Mouse (Mus musculus) forebrain, embryonic 14.5 days (tissue): ENCODE data around the gene Cdk14. TPM values are rescaled to one million over a fixed set of nuclear protein-coding genes. Genes with fewer than 3 reads are reported as not detected.

ENCODE experiments used
- ATAC-seq: fragments of 200-750 bp; cut with Nextera tagmentation; 2 replicates; pipeline ENCODE4 v1.8.0; 2017; ENCODE audit warnings: mild to moderate bottlenecking, moderate library complexity
- DNase-seq: peaks from one replicate; pipeline ENCODE4 v3.0.0-alpha.2; 2015; ENCODE audit warnings: low spot score
- H3K27ac ChIP-seq: fragments of 300-500 bp; sonication (generic); 2 replicates; pipeline ENCODE4 v1.5.1; 2014; ENCODE audit warnings: low read depth, mild to moderate bottlenecking, control low read depth, low read length, moderate library complexity
- H3K27me3 ChIP-seq: fragments of 300-500 bp; sonication (generic); replicated peaks from 2 replicates; pipeline ENCODE4 v1.6.1; 2014; ENCODE audit warnings: low read length, control low read depth, mixed read lengths; ENCODE audit not compliant: control insufficient read depth, insufficient read depth
- H3K36me3 ChIP-seq: fragments of 300-500 bp; sonication (generic); 2 replicates; pipeline ENCODE4 v1.6.1; 2014; ENCODE audit warnings: low read length, control low read depth; ENCODE audit not compliant: control insufficient read depth, insufficient read depth
- H3K4me1 ChIP-seq: fragments of 300-500 bp; sonication (generic); 2 replicates; pipeline ENCODE4 v1.6.1; 2014; ENCODE audit warnings: antibody characterized with exemption, low read length, control low read depth; ENCODE audit not compliant: control insufficient read depth, insufficient read depth
- H3K4me2 ChIP-seq: fragments of 300-500 bp; sonication (generic); 2 replicates; pipeline ENCODE4 v1.6.1; 2014; ENCODE audit warnings: mild to moderate bottlenecking, control low read depth, low read length
- H3K4me3 ChIP-seq: fragments of 300-500 bp; sonication (generic); 2 replicates; pipeline ENCODE4 v1.5.1; 2014; ENCODE audit warnings: low read depth, low read length, control low read depth
- H3K9ac ChIP-seq: fragments of 300-500 bp; sonication (generic); 2 replicates; pipeline ENCODE4 v1.6.1; 2014; ENCODE audit warnings: mild to moderate bottlenecking, low read length, control low read depth, moderate library complexity
- H3K9me3 ChIP-seq: fragments of 300-500 bp; sonication (generic); replicated peaks from 2 replicates; pipeline ENCODE4 v1.6.1; 2016; ENCODE audit warnings: low read length, control low read depth, mixed read lengths; ENCODE audit not compliant: control insufficient read depth
- WGBS: fragments of 180-500 bp; shearing (Covaris S2); extraction: QIAGEN DNeasy Blood & Tissue Kit; methylation state at CpG from one replicate; pipeline ENCODE4 v1.1.7; 2014; 5-methylcytosine and 5-hydroxymethylcytosine counted together
- polyA plus RNA-seq: library from polyadenylated mRNA; unstranded; fragments of >200 nt; fragmentation: Nextera tagmentation; extraction: Ambion mirVana; gene quantifications from 2 replicates; pipeline ENCODE4 v1.2.1, GENCODE M21; 2014

Cdk14 gene
- polyA plus RNA-seq, 1 experiment from 2014 or later: 26.6 TPM

GRCm38 (mm10) chr5:5012521-5013346 lies 407.4 kb downstream of the Cdk14 start:
- WGBS: 85% methylated on average over 7 of the region's 7 CpGs
- H3K4me3 ChIP-seq: no peak overlapping the region
- DNase-seq: no peak
- no peak overlapping the region for H3K4me2 ChIP-seq
- peaks cover 6% of the 10 kb centered on the region for H3K4me1 ChIP-seq
- ATAC-seq: no peak
- H3K27ac ChIP-seq: no peak overlapping the region
- no peak overlapping the region for H3K9ac ChIP-seq
- H3K36me3 ChIP-seq: no peaks in the 10 kb centered on the region
- H3K27me3 ChIP-seq: no peaks in the 10 kb centered on the region
- H3K9me3 ChIP-seq: no peaks in the 10 kb centered on the region

GRCm38 (mm10) chr5:5008153-5008745 lies 411.9 kb downstream of the Cdk14 start:
- ATAC-seq (no peak), DNase-seq (peak; percentile 38)
- no peaks in the 10 kb centered on the region for H3K36me3 ChIP-seq
- H3K9me3 ChIP-seq: no peaks in the 10 kb centered on the region
- 0 out of 2 replicates have a peak overlapping the region, but pooled peaks have one; percentile 14 for H3K4me2 ChIP-seq
- H3K27ac ChIP-seq: no peak overlapping the region; the same call in 1 of the 2 replicates
- H3K9ac ChIP-seq: no peak overlapping the region
- H3K27me3 ChIP-seq: no peaks in the 10 kb centered on the region
- WGBS: 4% methylated on average over 4 of the region's 4 CpGs
- peaks cover 10% of the 10 kb centered on the region for H3K4me1 ChIP-seq
- no peak overlapping the region for H3K4me3 ChIP-seq

- WGBS: 36% methylated on average over 15 of the region's 15 CpGs
- H3K27ac ChIP-seq: no peak overlapping the region; the same call in 1 of the 2 replicates
- peak; percentile 53 for DNase-seq
- H3K36me3 ChIP-seq: no peaks in the 10 kb centered on the region
- no peak overlapping the region for H3K9ac ChIP-seq
- H3K27me3 ChIP-seq: no peaks in the 10 kb centered on the region
- no peak overlapping the region for H3K4me3 ChIP-seq
- H3K4me2 ChIP-seq: 0 out of 2 replicates have a peak overlapping the region, but pooled peaks have one; percentile 14
- H3K9me3 ChIP-seq: no peaks in the 10 kb centered on the region
- ATAC-seq: peak; percentile 68
- peaks cover 10% of the 10 kb centered on the region for H3K4me1 ChIP-seq
Measured at GRCm38 (mm10) chr5:5007489-5008152, 412.5 kb downstream of the Cdk14 start.

- Histone ChIP-seq H3K36me3 (no peaks in the 10 kb centered on the region), H3K9me3 (no peaks in the 10 kb centered on the region), H3K27ac (no peak overlapping the region), H3K4me3 (no peak overlapping the region), H3K9ac (no peak overlapping the region), H3K4me1 (peaks cover 10% of the 10 kb centered on the region), H3K4me2 (no peak overlapping the region), H3K27me3 (no peaks in the 10 kb centered on the region)
- ATAC-seq (no peak), DNase-seq (no peak)
- whole genome bisulfite sequencing: 90% methylated on average over 1 of the region's 1 CpGs
Measured at GRCm38 (mm10) chr5:5005633-5006032, 414.5 kb downstream of the Cdk14 start.

GRCm38 (mm10) chr5:5004740-5005139 lies 415.4 kb downstream of the Cdk14 start:
- Histone ChIP-seq H3K9ac (no peak overlapping the region), H3K4me1 (peaks cover 10% of the 10 kb centered on the region), H3K4me3 (no peak overlapping the region), H3K9me3 (no peaks in the 10 kb centered on the region), H3K27ac (no peak overlapping the region), H3K27me3 (no peaks in the 10 kb centered on the region), H3K36me3 (no peaks in the 10 kb centered on the region), H3K4me2 (no peak overlapping the region)
- ATAC-seq (no peak), DNase-seq (no peak)
- 96% methylated on average over 2 of the region's 2 CpGs for WGBS

- WGBS: 85% methylated on average over 4 of the region's 4 CpGs
- no peaks in the 10 kb centered on the region for H3K36me3 ChIP-seq
- H3K9ac ChIP-seq: no peak overlapping the region
- H3K4me2 ChIP-seq: no peak overlapping the region
- no peaks in the 10 kb centered on the region for H3K27me3 ChIP-seq
- no peak overlapping the region for H3K27ac ChIP-seq
- ATAC-seq: no peak
- H3K4me3 ChIP-seq: no peak overlapping the region
- no peak for DNase-seq
- H3K4me1 ChIP-seq: peaks cover 4% of the 10 kb centered on the region; the same call in 1 of the 2 replicates
- H3K9me3 ChIP-seq: no peaks in the 10 kb centered on the region
Measured at GRCm38 (mm10) chr5:4993192-4993601, 426.9 kb downstream of the Cdk14 start.

- Histone ChIP-seq H3K4me1 (peaks cover 4% of the 10 kb centered on the region; the same call in 1 of the 2 replicates), H3K4me2 (no peak overlapping the region), H3K9me3 (no peaks in the 10 kb centered on the region), H3K27me3 (no peaks in the 10 kb centered on the region), H3K9ac (no peak overlapping the region), H3K4me3 (no peak overlapping the region), H3K27ac (no peak overlapping the region), H3K36me3 (no peaks in the 10 kb centered on the region)
- DNase-seq (no peak), ATAC-seq (no peak)
- WGBS: 55% methylated on average over 2 of the region's 2 CpGs
Measured at GRCm38 (mm10) chr5:4991023-4991422, 429.1 kb downstream of the Cdk14 start.

GRCm38 (mm10) chr5:4990237-4990636 lies 429.9 kb downstream of the Cdk14 start:
- H3K9ac ChIP-seq: no peak overlapping the region
- WGBS: 33% methylated on average over 5 of the region's 5 CpGs
- no peaks in the 10 kb centered on the region for H3K27me3 ChIP-seq
- DNase-seq: no peak
- H3K27ac ChIP-seq: no peak overlapping the region
- no peak overlapping the region for H3K4me2 ChIP-seq
- ATAC-seq: no peak; the same call in 1 of the 2 replicates
- no peak overlapping the region for H3K4me3 ChIP-seq
- no peaks in the 10 kb centered on the region for H3K36me3 ChIP-seq
- peaks cover 4% of the 10 kb centered on the region; the same call in 1 of the 2 replicates for H3K4me1 ChIP-seq
- H3K9me3 ChIP-seq: no peaks in the 10 kb centered on the region
